Mouse (Mus musculus) midbrain, embryonic 15.5 days (tissue): ENCODE data around the gene Ccl28. TPM values are rescaled to one million over a fixed set of nuclear protein-coding genes. Genes with fewer than 3 reads are reported as not detected.

Source experiments
- ATAC-seq: fragments of 200-750 bp; cut with Nextera tagmentation; replicated peaks from 2 replicates; pipeline ENCODE4 v1.8.0; 2017; ENCODE audit warnings: moderate TSS enrichment
- H3K27ac ChIP-seq: fragments of 300-500 bp; sonication (generic); 2 replicates; pipeline ENCODE4 v1.5.1; 2015; ENCODE audit warnings: mild to moderate bottlenecking, inconsistent platforms
- H3K27me3 ChIP-seq: fragments of 300-500 bp; sonication (generic); replicated peaks from 2 replicates; pipeline ENCODE4 v1.6.1; 2015; ENCODE audit warnings: inconsistent platforms
- H3K36me3 ChIP-seq: fragments of 300-500 bp; sonication (generic); replicated peaks from 2 replicates; pipeline ENCODE4 v1.6.1; 2015; ENCODE audit warnings: inconsistent platforms
- H3K4me1 ChIP-seq: fragments of 300-500 bp; sonication (generic); 2 replicates; pipeline ENCODE4 v1.6.1; 2015; ENCODE audit warnings: inconsistent platforms
- H3K4me2 ChIP-seq: fragments of 300-500 bp; sonication (generic); 2 replicates; pipeline ENCODE4 v1.6.1; 2015; ENCODE audit warnings: inconsistent platforms, mild to moderate bottlenecking, moderate library complexity
- H3K4me3 ChIP-seq: fragments of 300-500 bp; sonication (generic); 2 replicates; pipeline ENCODE4 v1.5.1; 2015; ENCODE audit warnings: mild to moderate bottlenecking, inconsistent platforms
- H3K9ac ChIP-seq: fragments of 300-500 bp; sonication (generic); 2 replicates; pipeline ENCODE4 v1.6.1; 2015; ENCODE audit warnings: mild to moderate bottlenecking, inconsistent platforms
- H3K9me3 ChIP-seq: fragments of 300-500 bp; sonication (generic); 2 replicates; pipeline ENCODE4 v1.6.1; 2016; ENCODE audit warnings: inconsistent platforms
- WGBS: fragments of 180-500 bp; shearing (Covaris S2); methylation state at CpG from one replicate; pipeline ENCODE4 v1.1.7; 2015; ENCODE audit warnings: mixed read lengths; 5-methylcytosine and 5-hydroxymethylcytosine counted together
- polyA plus RNA-seq: library from polyadenylated mRNA; unstranded; fragments of >200 nt; fragmentation: Nextera tagmentation; extraction: Ambion mirVana; gene quantifications from 2 replicates; pipeline ENCODE4 v1.2.1, GENCODE M21; 2015

Ccl28 gene
- polyA plus RNA-seq, 1 experiment from 2014 or later, result 0.37 TPM

GRCm38 (mm10) chr13:119695676-119696075 lies 72.1 kb downstream of the Ccl28 start:
- Histone ChIP-seq H3K9ac (no peak overlapping the region), H3K4me2 (peak overlapping the region; percentile 25), H3K4me1 (peaks cover 51% of the 10 kb centered on the region), H3K27me3 (no peaks in the 10 kb centered on the region), H3K9me3 (no peaks in the 10 kb centered on the region), H3K27ac (no peak overlapping the region), H3K4me3 (no peak overlapping the region), H3K36me3 (peaks cover 11% of the 10 kb centered on the region)
- 56% methylated on average over 4 of the region's 4 CpGs for WGBS
- ATAC-seq, result no peak

GRCm38 (mm10) chr13:119696496-119696895 lies 72.9 kb downstream of the Ccl28 start:
- Histone ChIP-seq H3K36me3 (peaks cover 15% of the 10 kb centered on the region), H3K4me1 (peaks cover 51% of the 10 kb centered on the region), H3K27ac (no peak overlapping the region), H3K27me3 (no peaks in the 10 kb centered on the region), H3K9ac (no peak overlapping the region), H3K9me3 (no peaks in the 10 kb centered on the region), H3K4me2 (no peak overlapping the region), H3K4me3 (no peak overlapping the region)
- ATAC-seq, result no peak
- 64% methylated on average over 1 of the region's 1 CpGs for WGBS

DNA sequence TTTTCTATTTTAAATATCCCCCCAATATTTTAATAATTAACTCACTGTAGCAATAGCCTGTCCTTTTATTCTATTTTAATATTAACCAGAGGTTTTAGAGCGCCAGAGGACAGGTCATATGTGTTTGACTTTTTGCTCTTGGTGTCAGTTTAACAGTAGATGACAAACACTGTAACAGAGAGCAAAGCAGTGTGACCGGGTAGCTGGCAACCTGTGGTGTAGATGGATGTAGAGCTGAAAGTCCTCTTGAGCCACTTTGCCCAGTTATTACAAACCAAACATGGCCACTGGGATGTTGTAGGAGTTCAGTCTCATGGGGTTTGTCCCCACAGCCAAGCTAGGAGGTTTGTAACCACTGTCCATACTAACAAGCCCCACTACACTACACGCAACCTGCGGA lies 74.8 kb downstream of the Ccl28 start:
- no peak overlapping the region for H3K4me3 ChIP-seq
- H3K27ac ChIP-seq, result no peak overlapping the region
- WGBS, result 92% methylated on average over 4 of the region's 4 CpGs
- no peak overlapping the region for H3K9ac ChIP-seq
- no peaks in the 10 kb centered on the region for H3K27me3 ChIP-seq
- H3K36me3 ChIP-seq, result peaks cover 24% of the 10 kb centered on the region
- H3K9me3 ChIP-seq, result no peaks in the 10 kb centered on the region
- H3K4me1 ChIP-seq, result peaks cover 37% of the 10 kb centered on the region
- H3K4me2 ChIP-seq, result no peak overlapping the region
- ATAC-seq, result no peak

Other genes with a start within 250 kb of the Ccl28 start
- 142 and 157 TPM in 2 replicates for gene Paip1, start 195.2 kb upstream of the Ccl28 start, polyA plus RNA-seq
- 100.0 and 102 TPM in 2 replicates for gene 4833420G17Rik, start 161.1 kb upstream of the Ccl28 start, polyA plus RNA-seq
- gene Tmem267, start 135.8 kb upstream of the Ccl28 start, polyA plus RNA-seq, result 3.7 and 4.2 TPM in 2 replicates
- 1.4 and 2.0 TPM in 2 replicates for gene 3110070M22Rik, start 135.4 kb upstream of the Ccl28 start, polyA plus RNA-seq
- gene Hmgcs1, start 66.6 kb downstream of the Ccl28 start, polyA plus RNA-seq, result 506 and 523 TPM in 2 replicates
- gene Nim1k, start 132.1 kb downstream of the Ccl28 start, polyA plus RNA-seq, result 4.5 and 4.7 TPM in 2 replicates
- 31.0 and 33.3 TPM in 2 replicates for gene Zfp131, start 167.1 kb downstream of the Ccl28 start, polyA plus RNA-seq
- gene AF067063, start 206.4 kb downstream of the Ccl28 start, polyA plus RNA-seq, result not detected in 2 replicates
- not detected in 2 replicates for gene D13Ertd608e, start 212.2 kb downstream of the Ccl28 start, polyA plus RNA-seq